ENCODE assay signal across 8 mouse cellular contexts in genomic region chr5:43948111-43948743, GRCm38 (mm10). TPM values are rescaled to one million over a fixed set of nuclear protein-coding genes. Genes with fewer than 3 reads are reported as not detected.
DNase-seq lines count a peak whose midpoint lies in the region; ATAC-seq and TF ChIP-seq lines count a peak whose summit lies in the region.

No protein-coding gene starts in this region.

- TF ChIP-seq CTCF in E14TG2a.4 (conservative IDR thresholded peaks at IDR 0.05; ENCODE audit: low read length), result no peak

- H3K36me3 ChIP-seq in E14TG2a.4 (ENCODE audit: insufficient read depth, low read length) (no peaks in the 10 kb centered on the region), macrophage (ENCODE audit: inconsistent target) (no peaks in the 10 kb centered on the region)
- H3K36me3 ChIP-seq in forebrain, embryonic 15.5 days, result no peaks in the 10 kb centered on the region

- H3K79me2 ChIP-seq in macrophage (ENCODE audit: inconsistent target), result no peaks in the 10 kb centered on the region

- WGBS in forebrain, embryonic 15.5 days, result 4% methylated on average over 27 of the region's 27 CpGs
- WGBS in macrophage (ENCODE audit: missing documents), result 4% methylated on average over 26 of the region's 27 CpGs

- no peak overlapping the region for H3K27ac ChIP-seq in forebrain, embryonic 15.5 days (replicated peaks)
- H3K27ac ChIP-seq in macrophage, result peak overlapping the region; percentile 33

- ATAC-seq in forebrain, embryonic 15.5 days (replicated peaks), result peak; percentile 84
- peak; percentile 72 to 82 for ATAC-seq in hematopoietic stem cell, adult 5-6 weeks (replicated peaks in 1 of 2; ENCODE audit: insufficient read depth in 1 of 2, low FRiP score in 2 of 2, low TSS enrichment in 1 of 2, low read depth in 1 of 2, poor library complexity in 2 of 2, severe bottlenecking in 2 of 2)

- H3K4me2 ChIP-seq in forebrain, embryonic 15.5 days (replicated peaks), result peak overlapping the region; percentile 68

- peaks cover 42% of the 10 kb centered on the region for H3K4me1 ChIP-seq in E14TG2a.4 (replicated peaks; ENCODE audit: low read depth, low read length)
- peaks cover 13% of the 10 kb centered on the region for H3K4me1 ChIP-seq in forebrain, embryonic 15.5 days

- peak overlapping the region; percentile 42 for H3K9ac ChIP-seq in forebrain, embryonic 15.5 days (replicated peaks)

- H3K27me3 ChIP-seq in E14TG2a.4 (ENCODE audit: insufficient read depth, low read length), result 0 out of 2 replicates have a peak, but pooled peaks cover under 1% of the 10 kb centered on the region
- no peaks in the 10 kb centered on the region for H3K27me3 ChIP-seq in forebrain, embryonic 15.5 days

- peak; percentile 44 for DNase-seq in brain, adult 2 months (ENCODE audit: low read depth, low spot score)
- peak; percentile 11 to 17 for DNase-seq in left cerebral cortex, adult 18-20 months (ENCODE audit: low spot score in 2 of 2)
- peak; percentile 15 for DNase-seq in right cerebral cortex, adult 18-20 months
- DNase-seq in urinary bladder, adult 2 months (ENCODE audit: low spot score), result peak; percentile 68

- H3K4me3 ChIP-seq in E14TG2a.4 (replicated peaks; ENCODE audit: low read length) (peak overlapping the region; percentile 67), macrophage (ENCODE audit: inconsistent target) (peak overlapping the region; percentile 22)
- H3K4me3 ChIP-seq in forebrain, embryonic 15.5 days, result peak overlapping the region; percentile 36

- no peaks in the 10 kb centered on the region for H3K9me3 ChIP-seq in E14TG2a.4 (ENCODE audit: low read length)
- H3K9me3 ChIP-seq in forebrain, embryonic 15.5 days, result no peaks in the 10 kb centered on the region

RNA-seq across cellular contexts. Expression of gene Fgfbp1, which starts 33.4 kb away (rescaled TPM):
- 5.4 and 6.1 TPM in 2 replicates for polyA plus RNA-seq in forebrain, embryonic 15.5 days (2015; fragmentation: Nextera tagmentation; extraction: Ambion mirVana)
- not detected in 2 replicates for total RNA-seq in hematopoietic stem cell, adult 5-6 weeks (2017)
- 1 to 10 TPM; 3.9 to 4.2 TPM for total RNA-seq in left cerebral cortex, adult 18-20 months (2021)
- not detected for total RNA-seq in macrophage (2018; cell fraction: chromatin; rRNA removed)
- not detected for total RNA-seq in macrophage (2018; cell fraction: cytosol; rRNA removed)
- not detected for total RNA-seq in macrophage (2018; cell fraction: nucleus; rRNA removed)
- polyA plus RNA-seq in macrophage (2018), result not detected in 3 replicates
- not detected in 2 replicates for polyA plus RNA-seq in urinary bladder, adult 2 months (2012; rRNA removed)

RNA-seq across cellular contexts. Expression of gene Gm7879, which starts 35.3 kb away (rescaled TPM):
- 0.47 TPM in 1 of 2 replicates, not detected in the other for polyA plus RNA-seq in forebrain, embryonic 15.5 days (2015; fragmentation: Nextera tagmentation; extraction: Ambion mirVana)
- 0.89 and 3.2 TPM in 2 replicates for total RNA-seq in hematopoietic stem cell, adult 5-6 weeks (2017)
- 10 to 100 TPM in 1 of 2 experiments, 1 to 10 TPM in 1; 9.1 to 11.9 TPM for total RNA-seq in left cerebral cortex, adult 18-20 months (2021)
- total RNA-seq in macrophage (2018; cell fraction: chromatin; rRNA removed), result 1 to 10 TPM in 10 of 26 experiments, not detected in 16; 1.5 to 4.8 (median 3.4) TPM
- total RNA-seq in macrophage (2018; cell fraction: cytosol; rRNA removed), result under 1 TPM in 2 of 26 experiments, not detected in 24; 0.29 to 0.36 TPM
- 1 to 10 TPM in 6 of 26 experiments, under 1 TPM in 1, not detected in 19; 0.69 to 2.7 (median 1.5) TPM for total RNA-seq in macrophage (2018; cell fraction: nucleus; rRNA removed)
- not detected in 3 replicates for polyA plus RNA-seq in macrophage (2018)
- 0.49 and 0.80 TPM in 2 replicates for polyA plus RNA-seq in urinary bladder, adult 2 months (2012; rRNA removed)

Comparison
In these comparisons a context has a peak if more than half of its experiments do, and no peak if none do; other contexts are left out.
1. DNase-seq: peak in every context shown above with its lines; median percentile 68 in urinary bladder, adult 2 months; 44 in brain, adult 2 months; 15 in right cerebral cortex, adult 18-20 months; 14 in left cerebral cortex, adult 18-20 months.